Mouse (Mus musculus): ENCODE results near the gene Zfp57.
"Not testable (repeated sequence)": the region's sequence is repeated elsewhere in the genome, so short reads cannot be mapped to it uniquely, and the experiment has no call there.

The Zfp57 gene

GRCm38 (mm10) chr17:37000863-37001262 is at the start of gene Zfp57:
TSS of gene Zfp57 (plus strand) at chr17:37001163.
- DNase-seq, result no peak

- no peak for DNase-seq
Observed at GRCm38 (mm10) chr17:36952631-36953030, 48.3 kb upstream of the Zfp57 start.

- DNase-seq, result no peak
Observed at GRCm38 (mm10) chr17:36953062-36953461, 47.9 kb upstream of the Zfp57 start.

GRCm38 (mm10) chr17:36957999-36958743 is 42.8 kb upstream of the Zfp57 start, which contains the start of the genes Znrd1 and Znrd1as:
TSS of gene Znrd1 (minus strand) at chr17:36958559.
TSS of gene Znrd1as (plus strand) at chr17:36958592.
- peak; percentile 97 for DNase-seq

- DNase-seq, result peak; percentile 29
Observed at GRCm38 (mm10) chr17:36958884-36959283, 42.1 kb upstream of the Zfp57 start.

GRCm38 (mm10) chr17:36961125-36961524 is 39.8 kb upstream of the Zfp57 start:
- no peak for DNase-seq

GRCm38 (mm10) chr17:36966875-36967274 is 34.1 kb upstream of the Zfp57 start:
- no peak for DNase-seq

GRCm38 (mm10) chr17:36970316-36970890 is 30.6 kb upstream of the Zfp57 start:
- no peak for DNase-seq

- no peak for DNase-seq
Observed at GRCm38 (mm10) chr17:36971172-36971850, 29.7 kb upstream of the Zfp57 start.

- DNase-seq, result no peak
Observed at GRCm38 (mm10) chr17:36972791-36973190, 28.2 kb upstream of the Zfp57 start.

GRCm38 (mm10) chr17:36973271-36973787 is 27.6 kb upstream of the Zfp57 start:
- DNase-seq, result no peak

GRCm38 (mm10) chr17:36981221-36981813 is 19.6 kb upstream of the Zfp57 start, which contains the start of gene 2410137M14Rik:
TSS of gene 2410137M14Rik (minus strand) at chr17:36981237.
- DNase-seq, result peak; percentile 16

GRCm38 (mm10) chr17:36981845-36982244 is 19.1 kb upstream of the Zfp57 start:
- DNase-seq, result peak; percentile 14

GRCm38 (mm10) chr17:36982253-36983155 is 18.5 kb upstream of the Zfp57 start:
- DNase-seq, result no peak

GRCm38 (mm10) chr17:36988475-36988874 is 12.5 kb upstream of the Zfp57 start:
- DNase-seq, result no peak

GRCm38 (mm10) chr17:36989437-36989836 is 11.5 kb upstream of the Zfp57 start, which contains the start of gene H2-M5:
TSS of gene H2-M5 (minus strand) at chr17:36989537.
- DNase-seq, result no peak

GRCm38 (mm10) chr17:36990630-36991029 is 10.3 kb upstream of the Zfp57 start:
- not testable (repeated sequence) for DNase-seq

- DNase-seq, result no peak
Observed at GRCm38 (mm10) chr17:36992336-36993104, 8.4 kb upstream of the Zfp57 start.

GRCm38 (mm10) chr17:36993770-36994325 is 7.1 kb upstream of the Zfp57 start:
- no peak for DNase-seq

- DNase-seq, result no peak
Observed at GRCm38 (mm10) chr17:36994528-36994927, 6.4 kb upstream of the Zfp57 start.

GRCm38 (mm10) chr17:36995448-36995847 is 5.5 kb upstream of the Zfp57 start:
- DNase-seq, result no peak
